Mouse (Mus musculus): ENCODE measurements around the gene Fzr1.

- TF ChIP-seq CTCF (IDR thresholded peaks at IDR 0.05; ENCODE audit: low read depth, low read length) (no peak), POLR2A (IDR thresholded peaks at IDR 0.05; ENCODE audit: borderline replicate concordance, low read depth, low read length) (no peak)
These were observed 38.4 kb upstream of the Fzr1 start for GRCm38 (mm10) chr10:81416581-81417226.

All from bone marrow macrophage, adult 2 months (primary cell).